Mouse (Mus musculus) ES-E14 (cell line): ENCODE data around the gene Nr1i3. TPM values are rescaled to one million over a fixed set of nuclear protein-coding genes. Genes with fewer than 3 reads are reported as not detected.
A peak's percentile ranks its signal among the peaks of the same experiment; 100 is the strongest.

ENCODE experiments used
- DNase-seq: peaks from one replicate; pipeline ENCODE4 v3.0.0-alpha.2; 2013; ENCODE audit warnings: low read depth, low spot score
- H3K27ac ChIP-seq: 2 replicates; pipeline ENCODE4 v1.5.1; 2012; ENCODE audit warnings: low read depth, mild to moderate bottlenecking, low read length, moderate library complexity, mixed read lengths; ENCODE audit not compliant: poor library complexity, insufficient read depth, severe bottlenecking
- H3K36me3 ChIP-seq: 2 replicates; pipeline ENCODE4 v1.6.1; 2012; ENCODE audit warnings: mild to moderate bottlenecking, low read length, moderate library complexity, mixed read lengths; ENCODE audit not compliant: control insufficient read depth, poor library complexity, insufficient read depth, severe bottlenecking
- H3K4me1 ChIP-seq, 2 experiments: fragments of 150-350 bp in 1 of 2; sonication (generic) in 1 of 2; 2 replicates each; pipeline ENCODE4 v1.6.1; 2012; ENCODE audit warnings: low read length in 2 of 2, mild to moderate bottlenecking in 1 of 2, mixed read lengths in 1 of 2; ENCODE audit not compliant: control insufficient read depth in 2 of 2, insufficient read depth in 2 of 2, poor library complexity in 1 of 2
- H3K4me3 ChIP-seq, 2 experiments: fragments of 150-350 bp in 1 of 2; sonication (generic) in 1 of 2; 2 replicates each; pipeline ENCODE4 v1.5.1; 2012; ENCODE audit warnings: low read length in 2 of 2, low read depth in 1 of 2, mild to moderate bottlenecking in 1 of 2, mixed read lengths in 1 of 2; ENCODE audit not compliant: insufficient read depth in 1 of 2, poor library complexity in 1 of 2, severe bottlenecking in 1 of 2
- H3K9ac ChIP-seq: 2 replicates; pipeline ENCODE4 v1.6.1; 2012; ENCODE audit warnings: low read depth, mild to moderate bottlenecking, low read length, mixed read lengths; ENCODE audit not compliant: poor library complexity, insufficient read depth, severe bottlenecking
- H3K9me3 ChIP-seq: fragments of 150-350 bp; sonication (generic); 2 replicates; pipeline ENCODE4 v1.6.1; 2012; ENCODE audit warnings: low read depth, mild to moderate bottlenecking, low read length; ENCODE audit not compliant: control insufficient read depth, insufficient read depth
- CHD2 ChIP-seq: IDR thresholded peaks from 2 replicates; pipeline ENCODE4 v1.6.1; 2014; ENCODE audit warnings: mild to moderate bottlenecking, low read depth, low read length, inconsistent platforms
- HCFC1 ChIP-seq: IDR thresholded peaks from 2 replicates; pipeline ENCODE4 v1.6.1; 2012; ENCODE audit warnings: low read length, inconsistent platforms, borderline replicate concordance; ENCODE audit not compliant: insufficient read depth
- MAFK ChIP-seq: IDR thresholded peaks from 2 replicates; pipeline ENCODE4 v1.6.1; 2014; ENCODE audit warnings: mild to moderate bottlenecking, low read depth, low read length, inconsistent platforms; ENCODE audit not compliant: insufficient read depth
- ZC3H11A ChIP-seq: IDR thresholded peaks from 2 replicates; pipeline ENCODE4 v1.6.1; 2012; ENCODE audit warnings: low read depth, mild to moderate bottlenecking, inconsistent platforms, low read length, borderline replicate concordance
- ZNF384 ChIP-seq: IDR thresholded peaks from 2 replicates; pipeline ENCODE4 v1.6.1; 2012; ENCODE audit warnings: low read depth, low read length, inconsistent platforms
- in situ Hi-C, 2 experiments: fragments of 600-800 bp; cut with MboI; formaldehyde crosslinking; loops; one replicate each; pipeline ENCODE4 v1.15.1; 2025; ENCODE audit warnings: low sequenced_read_pairs in 2 of 2, inconsistent platforms in 1 of 2; ENCODE audit not compliant: unreplicated experiment in 2 of 2
- total RNA-seq: library from RNA; depleted of rRNA; stranded (reverse); fragments of 300-350 nt; gene quantifications from 2 replicates; pipeline ENCODE4 v1.2.3, GENCODE M21; 2012

The Nr1i3 gene
- total RNA-seq, 1 experiment: 0.71 TPM

DNA sequence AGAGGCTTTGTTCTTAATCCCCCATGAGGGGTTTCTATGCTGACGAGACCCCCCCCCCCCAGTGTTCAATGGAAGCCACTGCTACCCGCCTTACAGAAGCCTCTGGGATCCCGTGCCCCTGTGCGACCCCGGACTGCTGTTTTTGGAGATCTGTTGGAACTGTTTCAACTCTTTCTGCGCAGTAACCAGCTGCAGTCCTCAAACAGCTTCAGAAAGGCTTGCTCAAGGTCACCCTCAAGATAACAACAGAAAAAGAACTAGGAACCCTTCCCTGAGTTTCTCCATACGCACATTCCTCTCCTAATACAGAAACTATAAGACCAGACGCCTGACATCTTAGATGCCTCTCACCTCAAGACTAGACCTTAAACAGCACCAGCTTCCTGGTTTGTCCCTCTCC, 24.7 kb upstream of the Nr1i3 start:
- Histone ChIP-seq H3K4me3 (no peak overlapping the region), H3K27ac (no peak overlapping the region; the same call in 1 of the 2 replicates), H3K9me3 (no peaks in the 10 kb centered on the region), H3K9ac (no peak overlapping the region), H3K36me3 (no peaks in the 10 kb centered on the region), H3K4me1 (peaks cover 9 to 18% of the 10 kb centered on the region in 2 experiments)
- DNase-seq: no peak
- in situ Hi-C loops: no loop called here
- TF ChIP-seq HCFC1 (no peak), MAFK (no peak)

DNA sequence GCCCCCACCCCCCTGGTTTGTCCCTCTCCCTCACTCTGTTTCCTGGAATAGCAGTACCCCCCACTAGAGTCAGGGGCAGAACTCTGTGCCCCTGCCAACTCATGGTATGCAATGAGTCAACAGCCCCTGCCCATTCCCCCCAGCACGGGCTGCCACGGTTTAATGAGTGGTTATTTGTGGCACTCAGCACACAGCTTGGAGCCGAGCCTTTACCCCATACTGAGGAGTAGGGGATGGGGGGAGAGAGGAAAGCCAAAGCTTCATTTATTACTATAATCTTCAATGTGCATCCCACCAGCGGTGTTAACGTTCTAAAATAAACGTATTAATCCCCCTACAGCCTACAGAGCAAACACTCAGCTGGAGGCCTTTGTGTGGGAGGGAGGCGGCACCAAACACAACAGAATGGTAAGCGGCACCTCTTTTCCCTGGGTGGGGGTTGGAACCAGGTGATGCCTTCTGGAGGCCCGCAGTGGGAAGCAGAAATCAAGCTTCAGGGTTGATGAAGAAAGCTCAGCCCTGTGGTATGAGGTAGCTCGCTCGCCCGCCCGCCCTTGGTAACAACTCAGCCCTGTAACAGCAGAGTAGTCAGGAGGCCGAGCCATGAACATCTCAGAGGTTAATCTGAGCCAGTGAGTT, 24.2 kb upstream of the Nr1i3 start:
- no peak for DNase-seq
- in situ Hi-C loops: no loop called here
- Histone ChIP-seq H3K4me1 (peaks cover 9 to 18% of the 10 kb centered on the region in 2 experiments), H3K9ac (no peak overlapping the region), H3K36me3 (no peaks in the 10 kb centered on the region), H3K27ac (no peak overlapping the region), H3K4me3 (peak overlapping the region in 1 of 2 experiments; percentile 26; a peak in 1 of 4 replicates), H3K9me3 (no peaks in the 10 kb centered on the region)
- TF ChIP-seq ZC3H11A (no peak), ZNF384 (no peak), MAFK (no peak), HCFC1 (no peak), CHD2 (no peak)

DNA sequence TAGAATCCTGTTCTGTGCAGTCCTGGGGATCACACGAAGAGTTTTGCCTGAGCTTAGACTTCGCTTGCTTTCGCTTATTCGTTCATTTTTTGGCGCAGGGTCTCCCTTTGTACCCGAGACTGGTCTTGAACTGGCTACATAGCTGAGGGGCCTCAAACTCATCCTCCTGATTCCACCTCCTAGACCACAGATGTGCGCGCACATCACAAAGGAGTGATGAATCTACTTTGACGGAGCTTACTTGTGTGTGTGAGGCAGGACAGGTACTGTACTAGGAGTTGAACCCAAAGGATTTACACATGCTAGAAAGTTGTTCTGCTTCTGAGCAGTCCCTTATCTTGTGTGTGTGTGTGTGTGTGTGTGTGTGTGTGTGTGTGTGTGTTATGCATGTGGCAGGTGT, 22.9 kb upstream of the Nr1i3 start:
- H3K9me3 ChIP-seq: no peaks in the 10 kb centered on the region
- H3K4me3 ChIP-seq: no peak overlapping the region
- DNase-seq: no peak
- no peak overlapping the region for H3K9ac ChIP-seq
- no peaks in the 10 kb centered on the region for H3K36me3 ChIP-seq
- TF ChIP-seq CHD2 (no peak), ZNF384 (no peak), MAFK (no peak), HCFC1 (no peak), ZC3H11A (no peak)
- in situ Hi-C loops: no loop called here
- H3K4me1 ChIP-seq: peaks cover 9 to 18% of the 10 kb centered on the region in 2 experiments
- H3K27ac ChIP-seq: no peak overlapping the region

DNA sequence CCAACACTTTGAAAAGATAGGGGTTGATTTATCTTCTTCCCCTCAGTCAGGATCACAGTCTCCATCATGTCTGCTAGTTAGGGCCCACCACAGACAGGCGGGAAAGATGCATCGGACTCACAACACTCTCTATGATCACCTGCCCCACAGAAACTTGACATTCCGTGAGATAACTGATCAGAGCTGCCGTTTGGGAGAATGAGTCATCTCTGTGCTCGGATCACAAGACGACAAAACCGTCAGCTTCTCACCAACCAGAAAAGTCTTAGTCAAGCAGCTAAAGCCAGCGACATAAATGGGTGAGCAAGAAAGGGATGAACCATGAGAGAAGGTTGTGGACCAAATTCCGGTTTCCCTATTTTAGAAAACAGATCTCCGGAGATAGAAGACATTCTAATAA, 21.5 kb upstream of the Nr1i3 start:
- no peaks in the 10 kb centered on the region for H3K36me3 ChIP-seq
- in situ Hi-C loops: no loop called here
- DNase-seq: no peak
- H3K27ac ChIP-seq: no peak overlapping the region
- H3K9ac ChIP-seq: no peak overlapping the region
- TF ChIP-seq ZNF384: no peak
- no peaks in the 10 kb centered on the region for H3K9me3 ChIP-seq
- H3K4me3 ChIP-seq: no peak overlapping the region
- peaks cover 11 to 17% of the 10 kb centered on the region in 2 experiments for H3K4me1 ChIP-seq

DNA sequence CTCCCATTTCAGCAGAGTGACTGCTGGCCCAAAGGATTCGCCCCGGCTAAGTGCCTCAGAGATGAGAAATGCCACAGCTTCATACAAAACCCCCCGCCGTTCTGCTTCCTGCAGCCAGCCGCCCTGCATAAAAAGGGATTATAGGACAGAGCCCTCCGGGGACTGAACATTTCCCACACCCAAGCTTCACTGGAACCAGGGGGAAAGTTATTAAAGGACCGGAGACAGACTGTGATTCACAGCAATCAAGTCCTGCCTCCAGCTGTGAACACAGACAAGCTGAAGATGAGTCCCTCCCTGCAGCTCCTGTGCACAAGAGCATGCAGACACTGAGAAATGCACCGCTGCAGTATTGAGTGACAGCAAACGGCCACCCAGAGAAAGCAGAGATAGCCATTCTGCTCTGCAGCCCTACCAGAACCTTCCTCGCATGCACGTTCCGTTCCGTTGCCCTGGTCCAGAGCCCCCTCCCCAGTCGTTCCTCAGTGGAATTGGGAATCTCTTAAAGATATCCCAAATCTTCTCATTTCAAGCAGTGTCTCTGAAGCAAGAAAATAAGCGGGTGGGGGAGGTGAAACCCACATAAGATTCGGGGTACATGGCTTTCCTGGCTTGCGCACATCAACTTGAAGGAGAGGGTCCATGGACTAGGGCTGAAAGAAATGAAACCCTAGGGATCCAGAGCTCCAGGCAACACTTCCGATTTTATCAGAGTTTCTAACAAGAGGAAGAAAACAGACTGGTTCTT, 20.5 kb upstream of the Nr1i3 start:
- TF ChIP-seq MAFK (no peak), ZNF384 (no peak), HCFC1 (no peak), CHD2 (no peak), ZC3H11A (no peak)
- Histone ChIP-seq H3K4me1 (peaks cover 10 to 11% of the 10 kb centered on the region in 2 experiments), H3K4me3 (no peak overlapping the region), H3K36me3 (no peaks in the 10 kb centered on the region), H3K9ac (no peak overlapping the region), H3K9me3 (no peaks in the 10 kb centered on the region), H3K27ac (no peak overlapping the region)
- no peak for DNase-seq
- in situ Hi-C loops: no loop called here
